ENCODE assay signal across 13 mouse cellular contexts in genomic region chr3:69912859-69913258, GRCm38 (mm10). TPM values are rescaled to one million over a fixed set of nuclear protein-coding genes. Genes with fewer than 3 reads are reported as not detected.
A peak's percentile ranks its signal among the peaks of the same experiment; 100 is the strongest.
DNase-seq lines count a peak whose midpoint lies in the region; ATAC-seq and TF ChIP-seq lines count a peak whose summit lies in the region.
"Had no signal": no experiment of that assay in that cellular context is flagged by ENCODE, and none has a peak within 500 bp of the region (broad histone marks: within the 10 kb centered on the region; RNA-seq: fewer than 3 reads in every experiment).

No protein-coding gene starts in this region.

- peak overlapping the region; percentile 44 for H3K4me2 ChIP-seq in kidney, postnatal 0 days (ENCODE audit: low read length)

- no peaks in the 10 kb centered on the region for H3K27me3 ChIP-seq in kidney, postnatal 0 days (ENCODE audit: insufficient read depth, low read length)

- no peak overlapping the region for H3K27ac ChIP-seq in kidney, postnatal 0 days

- no peak overlapping the region for H3K9ac ChIP-seq in kidney, postnatal 0 days (ENCODE audit: low read depth, low read length)

- no peak overlapping the region for H3K4me3 ChIP-seq in kidney, postnatal 0 days (replicated peaks; ENCODE audit: low read depth, low read length)
- H3K4me3 ChIP-seq: megakaryocyte, embryonic 14.5 days had no signal

- no peak for TF ChIP-seq CTCF in kidney, postnatal 0 days (IDR thresholded peaks at IDR 0.05; ENCODE audit: low read depth)

- no peaks in the 10 kb centered on the region for H3K9me3 ChIP-seq in kidney, postnatal 0 days (replicated peaks; ENCODE audit: low read length)
- H3K9me3 ChIP-seq: megakaryocyte, embryonic 14.5 days had no signal

- DNase-seq in embryo, embryonic 10 days (ENCODE audit: low spot score): peak; percentile 44
- DNase-seq in embryo, embryonic 9.5 days (ENCODE audit: extremely low spot score): no peak
- DNase-seq in kidney, postnatal 0 days (ENCODE audit: low spot score): peak; percentile 49
- no peak for DNase-seq in kidney, adult 18-20 months
- peak; percentile 8 for DNase-seq in right cerebral cortex, postnatal 25 days
- DNase-seq in right cerebral cortex, postnatal 4 days: no peak
- DNase-seq in natural killer cell, adult 2 months (ENCODE audit: low spot score in 2 of 2): no peak
- no peak for DNase-seq in layer of hippocampus, postnatal 36 days
- DNase-seq: kidney, adult 8-10 months had no signal

- 13% methylated on average over 14 of the region's 14 CpGs for WGBS in kidney, postnatal 0 days

- no peaks in the 10 kb centered on the region for H3K4me1 ChIP-seq in kidney, postnatal 0 days (replicated peaks; ENCODE audit: insufficient read depth, low read length)

- no peak; the same call in 1 of the 2 replicates for ATAC-seq in kidney, postnatal 0 days (replicated peaks; ENCODE audit: low FRiP score, low read depth)
- ATAC-seq: activated CD4-positive, CD25-positive, alpha-beta regulatory T cell, adult 4 months had no signal

- H3K36me3 ChIP-seq in kidney, postnatal 0 days (ENCODE audit: insufficient read depth, low read length): no peaks in the 10 kb centered on the region

RNA-seq across cellular contexts. Expression of gene Sptssb, which starts 53.1 kb away (rescaled TPM):
- polyA plus RNA-seq in kidney, postnatal 0 days (2015; fragmentation: Nextera tagmentation; extraction: Ambion mirVana): 14.5 and 23.0 TPM in 2 replicates
- total RNA-seq in layer of hippocampus, postnatal 36 days (2021): 1 to 10 TPM; 1.3 to 2.3 TPM
- total RNA-seq: ES-E14; gastrocnemius, adult 8-10 months had no signal
- polyA plus RNA-seq: activated CD4-positive, CD25-positive, alpha-beta regulatory T cell, adult 4 months had no signal

Comparison
In these comparisons a context has a peak if more than half of its experiments do, and no peak if none do; other contexts are left out.
1. DNase-seq: peak in embryo, embryonic 10 days (single experiment), kidney, postnatal 0 days (single experiment) and right cerebral cortex, postnatal 25 days (single experiment); none in embryo, embryonic 9.5 days (single experiment), kidney, adult 18-20 months (single experiment), right cerebral cortex, postnatal 4 days (single experiment), natural killer cell, adult 2 months (0 of 2) and layer of hippocampus, postnatal 36 days (0 of 2).